Comparison of ENCODE assay signal across 17 mouse cellular contexts in genomic region chr11:100406273-100406672, GRCm38 (mm10). TPM values are rescaled to one million over a fixed set of nuclear protein-coding genes. Genes with fewer than 3 reads are reported as not detected.
DNase-seq lines count a peak whose midpoint lies in the region; ATAC-seq and TF ChIP-seq lines count a peak whose summit lies in the region.
"Had no signal": no experiment of that assay in that cellular context is flagged by ENCODE, and none has a peak within 500 bp of the region (broad histone marks: within the 10 kb centered on the region; RNA-seq: fewer than 3 reads in every experiment).

No protein-coding gene starts in this region.

- peak; percentile 39 for ATAC-seq in lung, postnatal 0 days
- ATAC-seq in limb, embryonic 15.5 days (ENCODE audit: insufficient number of reproducible peaks, low FRiP score, low TSS enrichment, low read depth), result no peak
- ATAC-seq in stomach, postnatal 0 days (ENCODE audit: low FRiP score, low TSS enrichment), result peak; percentile 25
- no peak for ATAC-seq in intestine, embryonic 16.5 days
- ATAC-seq: hindbrain, embryonic 16.5 days; intestine, postnatal 0 days; midbrain, embryonic 13.5 days had no signal

- H3K36me3 ChIP-seq in lung, postnatal 0 days (ENCODE audit: insufficient read depth, low read length), result peaks cover 5% of the 10 kb centered on the region; the same call in 1 of the 2 replicates
- H3K36me3 ChIP-seq in limb, embryonic 15.5 days, result peaks cover 35% of the 10 kb centered on the region
- no peaks in the 10 kb centered on the region; the same call in 1 of the 2 replicates for H3K36me3 ChIP-seq in stomach, postnatal 0 days (ENCODE audit: control insufficient read depth, insufficient read depth, low read length)
- no peaks in the 10 kb centered on the region for H3K36me3 ChIP-seq in intestine, embryonic 16.5 days (ENCODE audit: control insufficient read depth, insufficient read depth, low read length)
- H3K36me3 ChIP-seq: forebrain, embryonic 12.5 days; liver, embryonic 15.5 days had no signal

- 0 out of 2 replicates have a peak overlapping the region, but pooled peaks have one; percentile 52 for H3K27ac ChIP-seq in lung, postnatal 0 days (ENCODE audit: low read length)
- H3K27ac ChIP-seq in limb, embryonic 15.5 days, result peak overlapping the region; percentile 54
- H3K27ac ChIP-seq in stomach, postnatal 0 days (replicated peaks), result peak overlapping the region; percentile 80
- H3K27ac ChIP-seq in intestine, embryonic 16.5 days (ENCODE audit: low read length), result no peak overlapping the region
- H3K27ac ChIP-seq: forebrain, embryonic 12.5 days; heart, embryonic 15.5 days; liver, embryonic 15.5 days; midbrain, embryonic 13.5 days had no signal

- H3K4me3 ChIP-seq in lung, postnatal 0 days (ENCODE audit: low read depth, low read length), result no peak overlapping the region
- no peak overlapping the region for H3K4me3 ChIP-seq in limb, embryonic 15.5 days
- H3K4me3 ChIP-seq in stomach, postnatal 0 days (ENCODE audit: low read depth, low read length), result no peak overlapping the region
- H3K4me3 ChIP-seq in intestine, embryonic 16.5 days (ENCODE audit: low read length), result no peak overlapping the region
- H3K4me3 ChIP-seq: forebrain, embryonic 12.5 days; heart, embryonic 15.5 days; liver, embryonic 15.5 days; midbrain, embryonic 13.5 days had no signal

- no peaks in the 10 kb centered on the region for H3K9me3 ChIP-seq in lung, postnatal 0 days (ENCODE audit: low read length)
- H3K9me3 ChIP-seq in limb, embryonic 15.5 days, result no peaks in the 10 kb centered on the region
- H3K9me3 ChIP-seq in stomach, postnatal 0 days (ENCODE audit: control insufficient read depth, low read length), result no peaks in the 10 kb centered on the region
- H3K9me3 ChIP-seq in intestine, embryonic 16.5 days (ENCODE audit: control insufficient read depth, low read length), result no peaks in the 10 kb centered on the region
- H3K9me3 ChIP-seq: forebrain, embryonic 12.5 days; heart, embryonic 15.5 days; liver, embryonic 15.5 days; midbrain, embryonic 13.5 days had no signal

- no peak overlapping the region for H3K9ac ChIP-seq in lung, postnatal 0 days (replicated peaks; ENCODE audit: low read depth)
- H3K9ac ChIP-seq in limb, embryonic 15.5 days, result no peak overlapping the region
- H3K9ac ChIP-seq in stomach, postnatal 0 days (ENCODE audit: low read length), result 0 out of 2 replicates have a peak overlapping the region, but pooled peaks have one; percentile 31
- no peak overlapping the region for H3K9ac ChIP-seq in intestine, embryonic 16.5 days (ENCODE audit: low read depth, low read length)
- H3K9ac ChIP-seq: forebrain, embryonic 12.5 days; heart, embryonic 15.5 days; liver, embryonic 15.5 days; midbrain, embryonic 13.5 days had no signal

- WGBS in lung, postnatal 0 days, result 64% methylated on average over 8 of the region's 8 CpGs
- 67% methylated on average over 8 of the region's 8 CpGs for whole genome bisulfite sequencing in limb, embryonic 15.5 days
- WGBS in stomach, postnatal 0 days, result 68% methylated on average over 8 of the region's 8 CpGs
- 76% methylated on average over 8 of the region's 8 CpGs for WGBS in intestine, embryonic 16.5 days

- peaks cover 8% of the 10 kb centered on the region; the same call in 1 of the 2 replicates for H3K4me1 ChIP-seq in lung, postnatal 0 days (ENCODE audit: insufficient read depth, low read depth, low read length)
- H3K4me1 ChIP-seq in limb, embryonic 15.5 days, result peaks cover 26% of the 10 kb centered on the region
- H3K4me1 ChIP-seq in stomach, postnatal 0 days (replicated peaks; ENCODE audit: control insufficient read depth, insufficient read depth), result peaks cover 9% of the 10 kb centered on the region
- peaks cover 26% of the 10 kb centered on the region for H3K4me1 ChIP-seq in intestine, embryonic 16.5 days (ENCODE audit: control insufficient read depth, insufficient read depth, low read length)

- no peaks in the 10 kb centered on the region for H3K27me3 ChIP-seq in lung, postnatal 0 days (replicated peaks; ENCODE audit: insufficient read depth, low read length)
- no peaks in the 10 kb centered on the region for H3K27me3 ChIP-seq in limb, embryonic 15.5 days
- no peaks in the 10 kb centered on the region for H3K27me3 ChIP-seq in stomach, postnatal 0 days (ENCODE audit: control insufficient read depth, insufficient read depth, low read length)
- H3K27me3 ChIP-seq in intestine, embryonic 16.5 days (replicated peaks; ENCODE audit: control insufficient read depth, insufficient read depth, low read length), result no peaks in the 10 kb centered on the region
- H3K27me3 ChIP-seq: forebrain, embryonic 12.5 days; heart, embryonic 15.5 days; midbrain, embryonic 13.5 days had no signal

- no peak for TF ChIP-seq CTCF in lung, postnatal 0 days (IDR thresholded peaks at IDR 0.05)
- TF ChIP-seq CTCF in stomach, postnatal 0 days (IDR thresholded peaks at IDR 0.05; ENCODE audit: low read depth), result no peak

- no peak for TF ChIP-seq EP300 in lung, postnatal 0 days (IDR thresholded peaks at IDR 0.05)
- no peak for TF ChIP-seq EP300 in stomach, postnatal 0 days (optimal IDR thresholded peaks at IDR 0.05)

- H3K4me2 ChIP-seq in lung, postnatal 0 days (replicated peaks; ENCODE audit: low read depth, low read length), result no peak overlapping the region
- no peak overlapping the region for H3K4me2 ChIP-seq in limb, embryonic 15.5 days
- H3K4me2 ChIP-seq in stomach, postnatal 0 days (replicated peaks; ENCODE audit: low read depth), result no peak overlapping the region
- no peak overlapping the region for H3K4me2 ChIP-seq in intestine, embryonic 16.5 days (ENCODE audit: low read depth, low read length)
- H3K4me2 ChIP-seq: forebrain, embryonic 12.5 days; heart, embryonic 15.5 days; liver, embryonic 15.5 days; midbrain, embryonic 13.5 days had no signal

- DNase-seq in cerebellum, adult 9-10 months, result peak; percentile 67
- no peak for DNase-seq in cerebellum, adult 8-10 months
- peak; percentile 71 for DNase-seq in lung, postnatal 0 days (ENCODE audit: low spot score)
- no peak for DNase-seq in lung, postnatal 14 days
- DNase-seq in stomach, postnatal 0 days (ENCODE audit: low spot score), result peak; percentile 58
- DNase-seq in Muller cell, postnatal 12 days (ENCODE audit: inconsistent ontology term), result no peak
- DNase-seq: adrenal gland, adult 2 months; heart, postnatal 4 days; thymus, adult 2 months had no signal

RNA-seq across cellular contexts. Expression of gene P3h4, which starts 8.4 kb away (rescaled TPM):
- 44.9 and 47.1 TPM in 2 replicates for polyA plus RNA-seq in lung, postnatal 0 days (2015; fragmentation: Nextera tagmentation; extraction: Ambion mirVana)
- 107 and 114 TPM in 2 replicates for polyA plus RNA-seq in limb, embryonic 15.5 days (2015; fragmentation: Nextera tagmentation; extraction: Ambion mirVana)
- polyA plus RNA-seq in stomach, postnatal 0 days (2015; fragmentation: Nextera tagmentation; extraction: Ambion mirVana), result 40.6 and 43.2 TPM in 2 replicates
- polyA plus RNA-seq in intestine, embryonic 16.5 days (2015; fragmentation: Nextera tagmentation; extraction: Ambion mirVana), result 36.9 and 38.5 TPM in 2 replicates

RNA-seq across cellular contexts. Expression of gene Jup, which starts 8.7 kb away (rescaled TPM):
- polyA plus RNA-seq in lung, postnatal 0 days (2015; fragmentation: Nextera tagmentation; extraction: Ambion mirVana), result 231 and 251 TPM in 2 replicates
- polyA plus RNA-seq in limb, embryonic 15.5 days (2015; fragmentation: Nextera tagmentation; extraction: Ambion mirVana), result 305 and 309 TPM in 2 replicates
- 234 and 259 TPM in 2 replicates for polyA plus RNA-seq in stomach, postnatal 0 days (2015; fragmentation: Nextera tagmentation; extraction: Ambion mirVana)
- 165 and 179 TPM in 2 replicates for polyA plus RNA-seq in intestine, embryonic 16.5 days (2015; fragmentation: Nextera tagmentation; extraction: Ambion mirVana)

RNA-seq across cellular contexts. Expression of gene Fkbp10, which starts 9.2 kb away (rescaled TPM):
- polyA plus RNA-seq in lung, postnatal 0 days (2015; fragmentation: Nextera tagmentation; extraction: Ambion mirVana), result 75.6 and 86.5 TPM in 2 replicates
- polyA plus RNA-seq in limb, embryonic 15.5 days (2015; fragmentation: Nextera tagmentation; extraction: Ambion mirVana), result 210 and 239 TPM in 2 replicates
- 59.5 and 62.1 TPM in 2 replicates for polyA plus RNA-seq in stomach, postnatal 0 days (2015; fragmentation: Nextera tagmentation; extraction: Ambion mirVana)
- 72.7 and 78.1 TPM in 2 replicates for polyA plus RNA-seq in intestine, embryonic 16.5 days (2015; fragmentation: Nextera tagmentation; extraction: Ambion mirVana)

RNA-seq across cellular contexts. Expression of gene Nt5c3b, which starts 35.3 kb away (rescaled TPM):
- polyA plus RNA-seq in lung, postnatal 0 days (2015; fragmentation: Nextera tagmentation; extraction: Ambion mirVana), result 56.3 and 57.6 TPM in 2 replicates
- 137 and 141 TPM in 2 replicates for polyA plus RNA-seq in limb, embryonic 15.5 days (2015; fragmentation: Nextera tagmentation; extraction: Ambion mirVana)
- polyA plus RNA-seq in stomach, postnatal 0 days (2015; fragmentation: Nextera tagmentation; extraction: Ambion mirVana), result 69.6 and 70.7 TPM in 2 replicates
- polyA plus RNA-seq in intestine, embryonic 16.5 days (2015; fragmentation: Nextera tagmentation; extraction: Ambion mirVana), result 82.5 and 85.8 TPM in 2 replicates

RNA-seq across cellular contexts. Expression of gene Klhl10, which starts 35.4 kb away (rescaled TPM):
- 0.38 and 0.43 TPM in 2 replicates for polyA plus RNA-seq in lung, postnatal 0 days (2015; fragmentation: Nextera tagmentation; extraction: Ambion mirVana)
- 0.64 and 0.70 TPM in 2 replicates for polyA plus RNA-seq in limb, embryonic 15.5 days (2015; fragmentation: Nextera tagmentation; extraction: Ambion mirVana)
- 0.16 and 0.22 TPM in 2 replicates for polyA plus RNA-seq in stomach, postnatal 0 days (2015; fragmentation: Nextera tagmentation; extraction: Ambion mirVana)
- 0.37 and 0.39 TPM in 2 replicates for polyA plus RNA-seq in intestine, embryonic 16.5 days (2015; fragmentation: Nextera tagmentation; extraction: Ambion mirVana)

Comparison
In these comparisons a context has a peak if more than half of its experiments do, and no peak if none do; other contexts are left out.
1. DNase-seq: peak in cerebellum, adult 9-10 months (single experiment), lung, postnatal 0 days (single experiment) and stomach, postnatal 0 days (single experiment); none in cerebellum, adult 8-10 months (single experiment), lung, postnatal 14 days (single experiment) and Muller cell, postnatal 12 days (single experiment).
2. ATAC-seq: peak in lung, postnatal 0 days (single experiment) and stomach, postnatal 0 days (single experiment); none in limb, embryonic 15.5 days (single experiment) and intestine, embryonic 16.5 days (single experiment).